Mouse (Mus musculus): ENCODE measurements at regions not wholly inside any gene's neighbourhood (a gene's known extent, or its start where the extent isn't known, plus 50 kb on each side); places are given as distances from the start of the nearest gene placed in this dataset.

DNA sequence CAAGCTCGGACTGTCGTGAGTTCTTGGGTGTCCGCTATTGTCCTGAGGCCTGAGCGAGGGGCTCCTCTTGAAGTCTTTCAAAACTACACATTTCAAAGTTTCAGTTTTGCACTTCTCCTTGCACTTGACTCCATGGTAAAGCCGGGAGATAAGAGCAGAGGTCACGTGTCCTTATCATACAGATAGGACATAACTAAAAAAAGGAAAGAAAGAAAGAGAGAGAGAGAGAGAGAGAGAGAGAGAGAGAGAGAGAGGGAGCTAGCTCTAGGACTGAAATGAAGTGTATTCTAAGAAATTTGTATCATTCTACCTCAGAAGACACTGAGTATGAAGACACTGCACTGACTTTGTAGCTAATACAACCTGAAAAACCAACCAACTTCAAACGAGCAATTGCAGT, 114.8 kb upstream of the Spred2 start:
- no peak for TF ChIP-seq CTCF (IDR thresholded peaks at IDR 0.05; ENCODE audit: low read depth, low read length)
- no peak for TF ChIP-seq POLR2A (IDR thresholded peaks at IDR 0.05; ENCODE audit: insufficient read depth, low read length)
- TF ChIP-seq EP300 (IDR thresholded peaks at IDR 0.05; ENCODE audit: insufficient read depth, low read depth, low read length): no peak
